Mouse (Mus musculus) cortical plate, adult 2 months (tissue): ENCODE measurements at regions not wholly inside any gene's neighbourhood (a gene's known extent, or its start where the extent isn't known, plus 50 kb on each side); places are given as distances from the start of the nearest gene placed in this dataset.

Experiments
- H3K27ac ChIP-seq: fragments of 200-500 bp; 2 replicates; pipeline ENCODE4 v1.5.1; 2012; ENCODE audit warnings: low read length, control low read depth, inconsistent platforms; ENCODE audit not compliant: insufficient read depth
- H3K4me1 ChIP-seq: fragments of 200-500 bp; 2 replicates; pipeline ENCODE4 v1.6.1; 2011; ENCODE audit warnings: low read length; ENCODE audit not compliant: control insufficient read depth, insufficient read depth
- H3K4me3 ChIP-seq: fragments of 200-500 bp; 2 replicates; pipeline ENCODE4 v1.5.1; 2011; ENCODE audit warnings: mild to moderate bottlenecking, low read length, control low read depth; ENCODE audit not compliant: insufficient read depth
- CTCF ChIP-seq: fragments of 200-500 bp; IDR thresholded peaks from 2 replicates; pipeline ENCODE4 v1.5.1; 2011; ENCODE audit warnings: mild to moderate bottlenecking, control low read depth, low read length; ENCODE audit not compliant: insufficient read depth; ENCODE audit errors: extremely low read depth
- POLR2A ChIP-seq: fragments of 200-500 bp; IDR thresholded peaks from 2 replicates; pipeline ENCODE4 v1.6.1; 2011; ENCODE audit warnings: mild to moderate bottlenecking, low read length, control low read depth; ENCODE audit not compliant: insufficient read depth; ENCODE audit errors: extremely low read depth

- no peak overlapping the region for H3K4me3 ChIP-seq
- H3K27ac ChIP-seq = no peak overlapping the region
- TF ChIP-seq CTCF (no peak), POLR2A (no peak)
- no peaks in the 10 kb centered on the region for H3K4me1 ChIP-seq
These were observed 88.2 kb upstream of the Ppp1r12a start for GRCm38 (mm10) chr10:108073828-108074227.

- TF ChIP-seq CTCF (no peak), POLR2A (no peak)
- H3K4me3 ChIP-seq = no peak overlapping the region
- H3K4me1 ChIP-seq = no peaks in the 10 kb centered on the region
- no peak overlapping the region for H3K27ac ChIP-seq
These were observed 89.8 kb upstream of the Ppp1r12a start for GRCm38 (mm10) chr10:108072211-108072610.

GRCm38 (mm10) chr10:108071424-108071823, 90.6 kb upstream of the Ppp1r12a start:
- no peak overlapping the region for H3K27ac ChIP-seq
- H3K4me1 ChIP-seq = no peaks in the 10 kb centered on the region
- H3K4me3 ChIP-seq = no peak overlapping the region
- no peak for TF ChIP-seq POLR2A
- no peak for TF ChIP-seq CTCF

- no peak for TF ChIP-seq CTCF
- no peak for TF ChIP-seq POLR2A
- H3K27ac ChIP-seq = no peak overlapping the region
These were observed 94.3 kb upstream of the Ppp1r12a start for GRCm38 (mm10) chr10:108067723-108068122.

GRCm38 (mm10) chr10:108066241-108066640, 95.8 kb upstream of the Ppp1r12a start:
- Histone ChIP-seq H3K27ac (no peak overlapping the region), H3K4me3 (no peak overlapping the region), H3K4me1 (no peaks in the 10 kb centered on the region)
- TF ChIP-seq POLR2A = no peak
- TF ChIP-seq CTCF = no peak

More at GRCm38 (mm10) chr10:108067723-108068122, 94.3 kb upstream of the Ppp1r12a start:
- Histone ChIP-seq H3K4me3 (no peak overlapping the region), H3K4me1 (no peaks in the 10 kb centered on the region)

- TF ChIP-seq POLR2A (no peak), CTCF (no peak)
- H3K4me1 ChIP-seq = no peaks in the 10 kb centered on the region
- H3K27ac ChIP-seq = no peak overlapping the region
- H3K4me3 ChIP-seq = no peak overlapping the region
These were observed 100.1 kb upstream of the Ppp1r12a start for GRCm38 (mm10) chr10:108061813-108062435.

- H3K4me3 ChIP-seq = no peak overlapping the region
- H3K4me1 ChIP-seq = no peaks in the 10 kb centered on the region
- no peak overlapping the region for H3K27ac ChIP-seq
- no peak for TF ChIP-seq CTCF
- TF ChIP-seq POLR2A = no peak
These were observed 101.4 kb upstream of the Ppp1r12a start for GRCm38 (mm10) chr10:108060554-108060953.

- Histone ChIP-seq H3K4me3 (no peak overlapping the region), H3K27ac (no peak overlapping the region), H3K4me1 (no peaks in the 10 kb centered on the region)
- no peak for TF ChIP-seq CTCF
- TF ChIP-seq POLR2A = no peak
These were observed 110.4 kb upstream of the Ppp1r12a start for GRCm38 (mm10) chr10:108051637-108052036.

- H3K4me1 ChIP-seq = no peaks in the 10 kb centered on the region
- no peak for TF ChIP-seq CTCF
- no peak for TF ChIP-seq POLR2A
- no peak overlapping the region for H3K4me3 ChIP-seq
- H3K27ac ChIP-seq = no peak overlapping the region
These were observed 113.6 kb upstream of the Ppp1r12a start for GRCm38 (mm10) chr10:108048426-108048825.

GRCm38 (mm10) chr10:108043519-108043918, 118.5 kb upstream of the Ppp1r12a start:
- no peak overlapping the region for H3K4me3 ChIP-seq
- H3K4me1 ChIP-seq = no peaks in the 10 kb centered on the region; the same call in 1 of the 2 replicates
- H3K27ac ChIP-seq = no peak overlapping the region
- no peak for TF ChIP-seq POLR2A
- TF ChIP-seq CTCF = no peak
